Mouse (Mus musculus) myocyte (in vitro differentiated cells): Measurements from ENCODE around the gene Kif11.

Experiments used
- CEBPB ChIP-seq: IDR thresholded peaks from 2 replicates; pipeline ENCODE4 v1.6.1; 2011; ENCODE audit warnings: mild to moderate bottlenecking, moderate library complexity; ENCODE audit not compliant: poor library complexity, insufficient read depth, severe bottlenecking
- POLR2A ChIP-seq: IDR thresholded peaks from one replicate; pipeline ENCODE4 v1.6.1; 2011; ENCODE audit warnings: low read depth, mild to moderate bottlenecking, control low read depth, moderate library complexity; ENCODE audit not compliant: insufficient read length

DNA sequence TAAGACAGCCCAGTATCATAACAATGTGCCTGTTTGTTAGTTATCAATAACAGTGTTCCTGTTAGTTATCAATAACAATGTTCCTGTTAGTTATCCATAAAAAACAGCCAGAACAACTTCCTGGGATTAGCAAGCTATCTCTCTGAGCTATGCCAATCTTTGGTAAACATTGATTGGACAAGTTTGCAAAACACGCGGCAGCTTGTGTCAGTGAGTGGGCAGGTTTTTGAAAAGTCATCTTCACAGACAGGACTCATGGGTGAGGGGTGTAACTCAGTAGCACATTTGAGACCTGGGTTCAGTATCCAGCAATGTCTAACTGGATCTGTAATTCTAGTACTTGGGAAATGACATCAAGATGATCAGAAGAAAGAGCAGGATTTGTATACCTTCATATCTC lies 79.3 kb downstream of the Kif11 start:
- TF ChIP-seq CEBPB: no peak
- TF ChIP-seq POLR2A: no peak
